Mouse (Mus musculus) skeletal muscle tissue, adult 2 months (tissue): ENCODE data around the gene Apela.

ENCODE experiments used
- DNase-seq: peaks from one replicate; pipeline ENCODE4 v3.0.0-alpha.2; 2012; ENCODE audit warnings: low read depth, low spot score

Apela gene

DNA sequence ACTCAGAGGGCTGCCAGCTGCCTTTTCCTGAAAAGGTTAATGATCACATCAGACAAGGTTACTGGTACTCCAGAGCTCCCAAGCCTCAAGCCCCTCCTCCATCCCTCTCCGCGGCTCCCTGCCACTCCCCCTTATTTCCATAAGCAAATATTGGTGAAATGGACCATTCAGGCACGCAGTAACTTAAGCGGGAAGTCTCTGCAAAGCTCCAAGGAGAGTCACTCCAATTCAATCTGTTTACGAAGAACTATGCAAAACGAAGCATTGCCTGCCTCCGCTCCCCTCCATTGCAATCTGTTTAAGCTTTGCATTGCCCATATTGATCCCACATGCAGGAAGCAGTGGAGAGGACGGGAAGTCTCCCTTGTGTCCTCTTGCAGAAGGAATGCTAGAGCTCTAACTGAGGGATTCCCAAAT is at the start of gene Apela:
Gene Apela, minus strand, starts transcription at position 220 of the 417 bp plus-strand sequence.
- no peak for DNase-seq

DNA sequence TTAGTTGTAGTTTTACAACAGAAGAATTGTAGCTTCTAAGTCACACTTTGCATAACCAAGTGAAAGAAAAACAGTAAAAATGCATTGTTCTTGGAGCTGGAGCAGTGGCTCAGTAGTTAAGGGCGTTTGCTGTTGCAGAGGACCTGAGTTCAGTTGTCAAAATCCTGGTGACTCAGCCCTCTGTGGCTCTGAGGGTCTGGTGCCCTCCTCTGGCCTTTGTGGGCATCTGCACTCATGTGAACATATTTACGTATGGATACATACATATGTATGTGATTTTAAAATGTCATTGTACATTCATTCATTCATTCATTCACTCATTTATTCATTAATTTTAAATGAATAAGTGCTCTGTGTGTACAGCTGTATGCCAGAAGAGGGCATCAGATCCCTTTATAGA is 48.5 kb upstream of the Apela start:
- no peak for DNase-seq

DNA sequence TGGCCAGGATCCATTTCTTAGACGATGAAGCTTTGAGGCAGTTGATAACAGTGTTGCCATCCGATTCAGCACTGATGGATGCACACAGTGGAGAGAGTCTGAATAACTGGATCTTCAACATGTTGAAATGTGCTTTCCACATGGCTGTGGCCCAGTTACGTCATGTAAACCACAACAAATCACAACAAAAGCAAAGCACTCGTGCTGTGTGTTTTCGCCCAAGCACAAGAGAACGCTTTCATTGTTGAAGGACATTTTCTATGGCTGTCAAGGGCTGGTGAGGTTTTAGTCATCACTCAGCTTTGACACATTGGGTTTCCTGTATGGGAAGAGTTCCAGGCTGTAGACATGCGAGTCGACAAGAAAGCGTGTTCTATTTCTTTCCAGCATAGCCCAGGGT is 43.6 kb upstream of the Apela start:
- DNase-seq = no peak

DNA sequence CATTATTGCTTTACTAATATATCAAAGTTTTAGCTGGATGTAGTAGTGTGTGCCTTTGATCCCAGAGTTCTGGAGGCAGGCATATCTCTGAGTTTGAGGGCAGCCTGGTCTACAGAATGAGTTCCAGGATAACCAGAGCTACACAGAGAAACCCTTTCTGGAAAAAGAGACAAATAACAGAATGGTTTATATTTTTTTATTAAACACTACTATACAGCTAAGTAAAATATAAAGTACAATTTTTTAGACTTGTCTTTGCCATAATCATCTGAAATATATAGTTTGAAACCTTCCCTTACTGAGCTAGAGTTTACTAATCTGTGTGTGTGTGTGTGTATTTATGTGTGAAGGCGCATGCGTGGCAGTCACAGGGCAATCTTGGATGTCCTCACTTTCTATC is 37.6 kb upstream of the Apela start, which contains the start of gene Gm10663:
Gene Gm10663, plus strand, starts transcription at position 301 of the 400 bp plus-strand sequence.
- no peak for DNase-seq

DNA sequence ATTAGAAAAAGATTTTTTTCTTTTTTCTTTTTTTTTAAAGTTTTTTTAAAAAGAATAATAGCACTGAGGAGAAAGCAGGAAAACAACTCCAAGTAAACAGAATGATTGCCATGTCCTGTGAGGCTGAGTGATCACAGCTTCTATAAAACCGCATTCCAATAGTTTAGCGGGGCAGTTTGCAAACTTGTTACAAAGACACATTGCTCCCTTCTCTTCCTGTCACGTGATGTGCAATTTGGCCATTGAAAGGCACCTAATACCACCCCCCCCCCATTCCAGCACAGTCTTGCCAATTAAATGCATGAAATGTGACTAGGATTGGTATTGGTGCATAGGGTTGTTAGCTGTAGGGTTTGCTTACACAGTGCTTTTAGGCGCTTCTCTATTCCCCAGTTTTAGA is 33.9 kb upstream of the Apela start:
- DNase-seq = no peak

DNA sequence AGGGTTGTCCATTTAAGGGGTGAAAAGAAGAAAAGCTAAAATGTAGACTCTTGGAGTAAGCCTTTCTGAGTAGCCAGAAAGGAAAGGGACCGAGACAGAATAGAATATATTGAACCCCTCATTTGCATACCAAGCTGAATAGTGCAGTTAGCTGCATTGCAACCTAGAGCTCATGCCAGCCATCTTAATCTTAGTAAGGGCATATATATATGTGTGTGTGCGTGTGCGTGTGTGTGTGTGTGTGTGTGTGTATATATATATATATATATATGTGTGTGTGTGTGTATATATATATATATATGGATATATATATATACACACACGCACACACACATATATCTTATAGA is 31.3 kb upstream of the Apela start:
- DNase-seq = no peak

DNA sequence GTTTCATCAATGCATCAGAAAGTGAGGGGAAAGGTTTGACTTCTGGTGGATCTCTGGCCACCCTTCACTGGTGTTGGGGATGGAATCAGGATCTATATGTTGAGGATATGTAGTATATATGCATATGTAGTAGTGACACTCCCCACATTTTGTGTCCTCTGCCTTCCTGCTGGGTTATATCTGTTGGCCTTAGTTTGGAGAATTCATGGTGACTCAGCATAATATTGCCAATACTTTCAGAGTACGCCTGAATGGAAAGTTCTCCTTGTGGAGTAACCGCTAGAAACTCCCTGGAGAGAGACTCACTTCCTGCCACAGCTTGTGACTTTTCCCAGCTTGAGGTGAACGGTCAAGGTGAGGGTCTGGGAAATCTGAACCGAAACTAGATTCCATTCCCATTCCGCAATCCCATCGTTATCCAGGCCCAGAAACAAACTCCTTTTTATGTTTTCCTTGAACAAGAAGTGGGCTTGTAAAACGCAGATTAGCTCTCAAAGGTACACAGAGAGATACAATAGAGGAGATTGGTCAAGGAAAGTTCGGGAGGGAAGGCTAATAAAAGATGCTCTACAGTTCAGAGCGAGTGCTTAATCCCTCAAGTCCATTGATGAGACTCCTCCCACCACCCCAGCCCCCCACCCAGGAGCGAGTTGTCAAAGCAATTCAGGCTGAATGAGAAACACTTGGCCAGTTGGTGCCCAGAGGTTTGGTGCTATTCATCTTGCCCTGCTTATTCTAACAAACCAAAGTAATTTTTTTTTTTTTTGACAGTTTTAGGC is 30.7 kb upstream of the Apela start:
- DNase-seq = no peak

DNA sequence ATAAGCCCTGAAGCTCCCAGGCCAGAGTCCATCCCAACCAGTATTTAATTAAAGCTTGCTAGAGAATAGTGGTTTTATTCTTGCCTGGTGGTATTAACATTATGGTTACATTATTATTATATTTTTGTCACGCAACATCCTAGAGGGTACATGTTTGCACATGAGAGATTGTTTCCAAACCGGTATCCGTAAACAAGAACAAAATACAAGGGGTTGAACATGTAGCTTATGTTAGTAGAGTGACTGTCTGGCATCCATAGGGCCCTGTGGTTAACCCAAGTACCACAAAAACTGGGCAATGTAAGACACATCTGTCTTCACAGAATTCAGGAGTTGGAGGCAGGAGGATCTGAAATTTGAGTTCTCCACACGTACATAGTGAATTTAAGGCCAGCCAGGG is 29.9 kb upstream of the Apela start:
- no peak for DNase-seq

DNA sequence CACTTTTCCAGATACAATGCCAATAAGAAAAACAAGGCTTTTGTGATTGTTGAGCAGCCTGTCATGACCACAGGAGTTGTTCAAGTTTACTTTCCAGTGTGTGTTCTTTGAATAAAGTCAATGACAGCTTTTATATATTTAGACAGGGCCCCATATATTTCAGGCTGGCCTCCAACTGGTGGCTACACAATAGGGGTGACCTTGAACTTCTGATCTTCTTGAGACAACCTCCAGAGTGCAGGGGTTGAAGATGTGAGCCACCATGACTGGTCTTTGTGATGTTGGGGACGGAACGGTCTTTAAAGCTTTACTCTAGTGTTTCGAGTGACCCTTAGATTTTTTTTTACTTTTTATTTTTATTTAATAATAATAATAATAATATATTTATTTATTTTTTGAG is 28.5 kb upstream of the Apela start:
- no peak for DNase-seq

DNA sequence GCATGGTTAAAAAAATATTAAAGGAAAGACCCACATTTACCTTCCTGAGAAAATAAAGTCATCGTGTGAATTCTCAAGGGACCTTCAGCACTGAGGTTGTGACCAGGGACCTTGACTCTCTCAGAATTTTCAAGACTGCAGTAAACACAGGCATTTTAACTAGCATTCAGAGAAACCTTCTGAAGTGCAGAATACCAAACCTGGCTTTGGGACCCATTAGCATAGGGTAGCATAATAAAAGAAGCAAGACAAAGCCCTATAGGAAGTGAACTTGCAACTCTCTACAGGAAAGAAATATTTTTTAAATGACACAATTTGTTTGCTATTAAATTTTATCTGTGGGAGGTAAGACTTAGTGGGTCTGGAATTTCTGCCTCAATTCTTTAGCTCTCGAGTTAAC is 26.9 kb upstream of the Apela start:
- no peak for DNase-seq

DNA sequence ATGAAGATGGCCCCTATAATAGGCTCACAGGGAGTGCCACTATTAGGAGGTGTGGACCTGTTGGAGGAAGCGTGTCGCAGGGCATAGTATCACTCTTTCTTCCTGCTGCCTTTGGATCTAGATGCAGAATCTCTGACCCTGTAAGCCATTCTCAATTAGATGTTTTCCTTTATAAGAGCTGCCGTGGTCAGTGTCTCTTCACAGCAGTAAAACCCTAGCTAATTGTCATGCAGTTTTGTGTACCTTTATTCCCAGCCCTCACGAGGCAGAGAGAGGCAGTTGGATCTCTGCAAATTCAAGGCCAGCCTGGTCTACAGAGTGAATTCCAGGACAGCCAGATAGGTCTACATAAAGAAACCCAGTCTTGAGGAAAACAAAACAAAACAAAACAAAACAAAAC is 25.1 kb upstream of the Apela start:
- no peak for DNase-seq

DNA sequence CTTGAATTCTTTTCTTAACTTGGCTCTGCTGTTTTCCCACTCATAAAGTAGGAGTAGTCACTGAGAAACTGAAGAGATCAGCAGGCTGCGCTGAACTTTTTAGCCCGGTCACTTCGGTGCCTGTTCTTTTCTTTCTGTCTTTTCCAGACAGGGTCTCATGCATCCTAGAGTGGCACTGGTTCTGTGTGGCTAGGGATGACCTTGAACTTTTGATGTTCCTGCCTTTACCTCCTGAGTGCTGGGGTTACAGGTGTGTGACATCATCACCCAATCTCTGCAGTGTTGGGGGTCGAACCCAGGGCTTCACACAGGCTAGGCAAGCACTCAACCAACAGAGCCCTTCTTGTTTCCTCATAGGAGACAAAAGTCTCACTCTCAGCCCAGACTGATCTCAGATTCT is 19.6 kb upstream of the Apela start:
- no peak for DNase-seq

DNA sequence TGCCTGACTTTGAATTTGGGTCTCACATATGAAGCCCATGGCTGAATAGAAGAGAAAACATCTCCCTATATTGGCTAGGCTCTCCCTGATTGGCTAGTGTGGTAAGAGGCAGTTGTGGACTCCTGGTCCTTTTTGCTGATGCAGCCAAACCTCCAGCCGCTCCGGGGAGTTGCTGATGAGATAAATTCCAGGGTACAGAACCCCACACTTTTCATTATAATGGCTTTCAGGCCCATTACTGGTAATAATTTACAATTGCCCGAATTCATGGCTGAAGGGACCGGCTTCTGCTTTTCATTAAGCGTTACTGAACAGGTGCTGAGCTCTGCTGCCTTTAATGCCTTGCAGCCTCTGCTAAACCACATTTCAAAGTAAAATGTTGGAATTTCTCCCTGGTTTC is 16.8 kb upstream of the Apela start:
- DNase-seq = no peak

DNA sequence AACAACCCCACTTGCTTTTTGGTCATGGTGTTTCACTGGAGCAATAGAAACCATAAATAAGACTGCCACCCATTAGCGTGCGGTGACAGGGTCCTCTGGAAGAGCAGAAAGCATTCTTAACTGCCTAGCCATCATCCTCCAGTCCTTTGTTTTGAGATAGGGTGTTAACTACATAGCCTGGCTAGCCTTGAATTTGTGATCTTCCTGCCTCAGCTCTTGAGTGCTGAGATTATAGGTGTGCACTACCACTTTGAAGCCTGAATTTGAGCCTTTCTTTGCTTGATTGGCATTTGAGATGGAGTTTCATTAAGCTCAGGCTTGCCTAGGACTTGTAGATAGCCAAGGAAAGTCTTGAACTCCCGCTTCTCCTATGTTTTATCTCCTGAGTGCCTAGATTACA is 16.4 kb upstream of the Apela start:
- no peak for DNase-seq

DNA sequence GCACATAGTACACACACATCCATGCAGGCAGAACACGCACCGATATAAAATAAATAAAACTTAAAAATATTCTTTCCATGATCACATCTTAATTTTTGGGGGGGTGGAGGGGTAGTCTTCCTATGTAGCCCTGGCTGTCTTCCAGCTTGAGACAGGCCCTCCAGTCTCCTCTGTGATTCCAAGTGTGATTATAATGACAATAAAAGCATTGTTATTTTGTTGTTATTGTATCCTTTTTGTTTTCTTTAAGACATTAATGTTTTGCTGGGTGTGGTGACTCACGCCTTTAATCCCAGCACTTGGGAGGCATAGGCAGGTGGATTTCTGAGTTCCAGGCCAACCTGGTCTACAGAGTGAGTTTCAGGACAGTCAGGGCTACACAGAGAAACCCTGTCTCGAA is 10.7 kb upstream of the Apela start:
- DNase-seq = no peak

DNA sequence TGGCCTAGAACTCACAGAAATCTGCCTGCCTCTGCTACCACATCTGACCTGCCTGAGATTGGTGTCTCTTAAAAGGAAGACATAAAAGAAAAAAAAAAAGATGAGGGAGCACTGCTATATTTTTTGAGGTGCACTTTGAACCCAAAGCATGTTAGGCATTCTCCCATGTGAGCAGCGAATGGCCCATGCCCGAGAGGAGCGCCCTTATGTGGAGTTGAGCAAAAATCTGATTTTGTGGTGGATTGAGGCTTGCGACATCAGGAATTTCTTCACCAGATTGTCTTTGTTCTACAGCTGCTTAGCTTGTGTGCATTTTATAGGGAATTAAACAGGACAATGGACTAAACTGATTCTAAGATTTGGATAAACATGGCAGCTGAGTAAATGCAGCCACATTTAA is 10.1 kb upstream of the Apela start:
- no peak for DNase-seq

DNA sequence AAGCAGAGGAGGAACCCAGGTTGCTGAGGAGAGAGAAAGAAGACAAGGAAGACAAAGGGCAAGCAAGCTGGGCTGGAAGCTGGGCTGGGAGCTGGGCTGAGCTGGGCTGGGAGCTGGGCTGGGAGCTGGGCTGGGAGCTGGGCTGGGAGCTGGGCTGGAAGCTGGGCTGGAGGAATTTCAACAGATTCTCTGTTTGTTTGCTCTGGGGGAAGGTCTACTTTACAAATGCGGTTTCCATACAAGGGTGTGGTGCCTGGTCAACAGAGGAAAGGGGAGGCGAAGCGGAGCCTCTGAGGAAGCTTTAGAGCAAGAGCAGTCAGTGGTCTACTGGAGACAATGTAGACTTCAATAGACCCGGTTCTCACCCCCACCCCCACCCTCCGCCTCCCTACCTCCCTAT is 9.4 kb upstream of the Apela start:
- DNase-seq = no peak

DNA sequence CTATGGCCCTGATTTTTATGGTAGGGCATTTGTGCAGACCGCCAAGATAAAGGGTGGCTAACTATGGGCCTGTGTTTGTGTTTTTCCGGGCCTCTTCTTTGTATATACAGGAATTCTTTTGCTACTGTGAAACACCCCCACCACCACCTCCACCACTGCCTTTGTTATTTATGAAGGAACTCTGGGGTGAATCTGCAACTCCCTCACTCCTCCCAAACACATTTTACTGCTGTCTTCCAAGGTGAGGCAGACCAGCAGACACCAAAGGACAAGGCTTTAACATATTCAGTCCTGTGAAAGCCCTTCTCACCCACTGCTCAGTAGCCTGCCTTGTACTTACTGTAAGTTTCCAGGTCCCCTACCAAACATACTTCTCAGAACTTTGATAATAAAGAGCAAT is 3.0 kb downstream of the Apela start:
- DNase-seq = no peak

DNA sequence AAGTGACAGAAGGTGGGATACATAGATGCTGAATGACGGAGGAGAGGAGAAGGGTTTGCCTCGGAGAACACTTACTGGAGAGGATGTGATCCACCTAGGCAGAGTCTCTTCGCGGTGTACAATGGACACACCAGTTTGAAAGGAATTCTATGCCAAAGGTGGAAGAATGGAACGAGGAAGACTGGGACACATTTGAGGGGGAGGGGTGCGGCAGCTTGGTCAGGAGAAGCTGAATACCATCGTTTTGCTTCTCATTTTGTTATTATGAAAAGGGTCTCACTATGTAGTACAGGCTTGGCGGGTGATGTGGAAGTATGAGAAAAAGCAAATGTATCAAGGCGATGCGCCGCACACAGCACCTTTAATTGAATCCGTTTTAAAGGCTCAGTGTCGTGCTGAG is 4.1 kb downstream of the Apela start:
- no peak for DNase-seq

DNA sequence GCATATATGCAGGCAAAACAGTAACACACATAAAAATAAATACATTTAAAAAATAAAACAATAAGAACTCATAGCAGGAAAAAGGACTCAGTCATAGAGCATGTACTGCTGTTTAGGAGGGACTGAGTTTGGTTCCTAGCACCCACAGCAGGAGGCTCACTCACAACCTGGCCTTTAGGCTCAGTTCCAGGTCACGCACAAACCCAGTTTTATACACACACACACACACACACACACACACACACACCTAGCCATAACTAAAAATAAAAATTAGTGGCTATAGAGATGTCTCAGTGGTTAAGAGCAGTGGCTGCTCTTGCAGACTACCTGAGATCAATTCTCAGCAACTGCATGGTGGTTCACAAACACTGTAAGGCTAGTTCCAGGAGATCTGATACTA is 5.0 kb downstream of the Apela start:
- no peak for DNase-seq

DNA sequence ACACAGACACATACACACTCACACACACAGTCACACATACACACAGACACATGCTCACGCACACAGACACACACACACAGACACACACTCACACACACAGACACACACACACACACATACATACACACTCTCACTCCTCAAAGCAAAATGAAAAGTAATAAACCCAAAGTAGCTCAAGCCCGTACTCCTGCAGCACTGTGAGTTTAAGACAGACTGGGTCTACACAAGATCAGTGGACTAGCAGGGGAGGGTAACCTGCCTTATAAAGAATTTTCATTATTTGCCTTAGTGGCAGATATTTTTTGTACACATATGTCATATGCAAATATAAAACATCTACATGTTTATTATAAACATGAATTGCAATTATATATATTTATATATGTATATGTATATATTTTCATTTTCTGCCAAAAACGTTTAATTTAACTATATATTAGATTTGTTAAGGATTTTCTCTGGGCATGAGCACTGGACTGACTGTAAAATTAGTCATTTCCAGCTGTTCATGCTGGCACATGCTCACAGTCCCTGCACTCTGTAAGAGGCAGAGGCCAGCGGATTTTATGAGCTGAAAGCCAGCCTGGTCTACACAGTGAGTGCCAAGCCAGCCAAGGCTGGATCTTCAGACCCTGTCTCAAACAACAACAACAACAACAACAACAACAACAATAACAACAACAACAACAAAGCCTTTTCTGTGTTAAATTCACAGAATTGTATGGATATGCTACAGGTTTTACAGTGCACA is 6.2 kb downstream of the Apela start:
- no peak for DNase-seq

DNA sequence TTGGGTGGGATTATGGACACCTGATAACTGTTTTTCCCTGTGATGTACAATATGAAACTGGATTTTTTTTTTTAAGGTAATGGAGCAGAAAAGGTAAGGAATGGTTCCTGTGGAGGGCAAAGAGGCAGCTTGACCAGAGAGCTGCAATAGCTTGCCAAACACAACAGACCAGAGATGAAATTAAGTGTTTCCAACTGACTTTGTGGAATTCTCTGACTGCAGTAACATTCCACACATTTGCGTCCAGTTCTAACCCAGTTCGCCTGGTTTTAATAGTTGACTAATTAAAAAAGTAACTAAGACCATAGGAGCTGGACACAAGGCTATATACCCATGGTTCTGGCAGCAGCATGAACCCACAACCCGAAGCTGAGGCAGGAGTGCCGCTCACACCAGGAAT is 7.4 kb downstream of the Apela start:
- DNase-seq = no peak

DNA sequence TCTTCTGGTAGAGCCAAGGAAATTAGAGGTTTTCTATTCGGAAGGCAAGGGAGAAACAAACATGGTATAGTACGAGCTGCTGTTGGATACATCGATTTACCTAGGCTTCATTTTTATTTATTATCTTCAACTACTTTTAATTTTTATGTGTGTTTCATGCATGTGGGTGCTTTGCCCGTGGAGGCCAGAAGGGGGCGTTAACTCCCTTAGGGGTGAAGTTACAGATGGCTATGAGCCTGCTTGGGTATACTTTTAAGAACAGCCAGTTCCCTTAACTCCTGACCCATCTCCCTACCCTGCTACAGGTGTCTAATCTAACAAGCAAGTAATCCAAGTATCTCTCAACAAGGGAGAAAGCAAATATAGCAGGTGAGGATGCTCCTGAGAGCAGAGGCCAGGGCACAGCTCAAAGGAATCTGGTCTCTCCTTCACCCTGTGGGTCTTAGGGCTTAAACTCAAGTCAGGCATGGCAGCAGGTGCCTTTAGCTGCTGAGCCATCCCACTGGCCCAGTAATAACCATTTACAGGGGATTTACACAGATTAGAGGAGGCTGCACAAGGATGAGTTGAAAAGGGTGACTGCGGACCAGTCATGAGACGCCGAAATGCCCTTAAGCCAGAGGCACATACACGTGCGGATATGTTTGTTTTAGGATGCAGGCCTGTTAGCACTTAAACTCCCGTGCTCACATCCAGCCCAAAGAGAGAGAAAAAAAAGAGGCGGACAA is 8.0 kb downstream of the Apela start:
- no peak for DNase-seq
